Mouse (Mus musculus) ovary, postnatal 14 days (tissue): Measurements from ENCODE around the gene Als2cr12.
"Not testable (repeated sequence)": the region's sequence is repeated elsewhere in the genome, so short reads cannot be mapped to it uniquely, and the experiment has no call there.

Experiments used
- DNase-seq: peaks from one replicate; pipeline ENCODE4 v3.0.0; 2022; ENCODE audit warnings: low spot score

Gene Als2cr12

DNA sequence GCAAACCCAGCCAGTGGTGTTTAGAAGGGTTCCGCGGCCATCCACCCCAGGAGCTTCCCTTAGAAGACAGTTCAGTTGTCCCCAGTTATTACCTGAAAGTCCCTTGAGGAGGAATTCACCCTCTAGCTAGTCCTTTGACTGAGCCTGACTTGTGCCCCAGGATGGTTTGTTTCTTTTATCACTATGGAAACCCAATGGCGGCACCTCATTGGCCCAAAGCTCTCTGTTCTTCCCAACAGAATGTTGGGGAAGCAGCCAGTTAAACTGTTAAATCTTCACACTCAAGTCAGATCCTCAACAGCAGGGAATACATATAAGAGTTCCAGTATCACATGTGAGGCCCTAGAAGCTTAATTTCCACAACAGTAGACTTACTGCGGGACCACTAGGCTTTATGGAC is at the start of gene Als2cr12:
Gene Als2cr12, minus strand, starts transcription at position 180 of the 400 bp plus-strand sequence.
- not testable (repeated sequence) for DNase-seq

DNA sequence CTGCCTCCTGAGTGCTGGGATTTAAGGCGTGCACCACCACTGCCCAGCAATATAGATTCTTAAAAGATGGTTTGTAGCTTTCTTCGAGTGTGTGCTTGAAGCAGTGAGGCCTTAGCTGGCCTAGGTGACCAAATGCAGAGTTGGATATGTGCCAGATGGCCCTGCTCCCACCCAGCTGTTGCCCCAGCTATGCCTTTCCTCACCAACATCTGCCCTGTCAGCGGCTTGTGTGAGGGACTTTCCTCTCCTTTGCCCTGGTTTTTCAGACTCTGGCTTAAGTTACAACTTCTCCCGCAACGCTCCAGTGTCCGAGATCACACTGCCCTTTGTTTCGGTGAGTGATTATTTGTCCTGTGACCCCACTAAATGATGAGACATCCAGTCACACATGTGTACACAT is 48.9 kb upstream of the Als2cr12 start:
- DNase-seq, result no peak

DNA sequence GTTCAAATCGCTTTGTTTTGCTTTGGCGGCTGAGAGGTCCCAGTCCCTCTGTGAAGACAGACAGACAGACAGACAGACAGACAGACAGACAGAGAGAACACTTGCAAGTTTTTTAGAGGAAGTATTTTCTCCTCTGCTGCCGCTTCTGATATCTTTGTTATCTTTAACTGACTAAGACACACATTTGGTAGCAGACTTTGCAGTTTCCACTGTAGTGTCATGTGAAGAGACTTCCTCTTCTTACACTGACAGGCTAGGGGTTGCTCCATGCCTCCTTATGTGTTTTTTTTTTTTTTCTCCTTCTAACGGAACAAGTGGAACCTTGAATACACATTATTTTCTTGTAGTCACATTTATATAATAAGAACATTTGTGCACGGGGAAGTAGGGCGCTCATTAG is 47.5 kb upstream of the Als2cr12 start:
- no peak for DNase-seq

DNA sequence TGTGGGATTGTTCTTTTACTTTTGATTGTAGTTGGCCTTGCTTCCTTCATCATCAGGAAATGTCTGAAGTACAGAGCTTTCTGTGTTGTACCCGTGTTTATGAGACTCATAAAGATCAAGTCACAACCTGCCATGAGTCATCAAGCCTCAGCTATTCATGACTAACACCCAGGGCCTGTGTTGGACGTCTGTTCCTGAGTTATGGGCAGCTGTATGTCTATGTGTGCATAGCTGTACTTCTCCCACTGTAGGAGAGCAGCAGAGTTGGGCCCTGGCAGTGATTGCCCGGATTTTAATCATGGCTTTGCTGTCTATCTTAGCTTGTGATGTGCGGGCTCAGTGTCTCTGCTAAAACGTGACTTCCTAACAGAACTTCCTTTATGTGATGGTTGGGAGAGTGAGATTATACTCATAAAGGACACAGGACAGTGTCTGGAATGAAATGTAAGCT is 46.8 kb upstream of the Als2cr12 start:
- DNase-seq, result no peak

- DNase-seq, result no peak
Measured at GRCm38 (mm10) chr1:58739529-58739928, 43.7 kb upstream of the Als2cr12 start.

DNA sequence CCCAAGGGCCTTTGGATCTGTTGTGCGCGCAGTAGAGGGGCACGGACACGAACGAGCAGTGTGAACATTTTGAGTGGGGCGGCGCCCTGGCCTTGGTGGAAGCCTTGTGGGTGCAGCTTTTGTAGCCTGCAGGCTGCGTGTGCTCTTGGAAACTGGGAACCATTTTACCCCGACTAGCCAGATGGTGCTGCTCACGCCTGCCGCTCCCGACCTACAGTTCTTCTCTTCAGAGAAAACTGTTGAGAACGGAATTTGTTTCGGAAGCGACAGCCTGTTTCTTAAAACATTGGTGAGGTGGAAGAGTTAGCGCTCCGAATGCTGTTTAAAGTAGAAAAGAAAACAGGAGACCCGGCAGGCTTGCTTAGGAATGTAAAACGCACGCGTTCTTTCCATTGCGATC is 41.2 kb upstream of the Als2cr12 start:
- no peak for DNase-seq

GRCm38 (mm10) chr1:58735962-58736361 is 40.2 kb upstream of the Als2cr12 start:
- DNase-seq, result no peak

DNA sequence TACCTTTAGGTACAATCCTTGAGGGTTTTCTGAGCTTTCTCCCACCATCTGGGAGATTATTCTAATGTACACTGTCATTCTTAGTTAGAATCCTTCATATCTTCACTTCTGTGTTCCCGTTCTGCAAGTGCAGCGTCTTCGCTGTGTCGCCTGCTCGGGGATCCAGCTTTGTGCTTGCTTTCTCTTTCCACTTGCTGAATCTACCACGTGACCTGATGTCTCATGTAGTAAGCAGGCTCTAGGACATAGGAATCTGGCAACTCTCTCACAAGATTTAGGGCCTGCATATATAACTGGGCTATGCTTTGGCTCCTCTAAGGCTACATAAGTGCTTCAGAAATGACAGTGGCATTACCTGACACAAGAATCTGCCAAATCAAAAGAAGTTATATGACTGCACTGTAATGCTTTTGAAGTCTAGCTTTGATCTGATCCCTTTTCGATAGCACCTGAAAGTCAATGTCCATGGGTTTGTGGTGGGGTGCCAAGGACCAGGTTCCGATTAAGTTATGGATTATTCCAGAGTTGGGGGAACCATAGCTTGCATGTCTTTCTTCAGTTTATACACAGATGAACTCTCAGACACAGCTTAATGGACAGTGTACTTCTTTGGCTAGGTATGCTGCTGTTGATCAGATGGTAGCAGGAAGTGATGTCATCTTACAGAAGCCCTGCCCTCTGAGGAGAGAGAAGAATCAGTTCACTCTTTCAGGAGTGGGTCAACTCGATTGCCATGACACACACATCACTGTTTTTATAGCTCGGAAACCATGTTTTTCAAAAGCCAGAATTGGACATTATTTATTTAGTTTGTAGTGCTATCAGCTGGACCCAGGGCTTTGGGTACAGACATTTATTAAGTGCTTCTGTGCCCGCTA is 38.5 kb upstream of the Als2cr12 start:
- DNase-seq, result no peak

- DNase-seq, result no peak
Measured at GRCm38 (mm10) chr1:58733636-58734035, 37.8 kb upstream of the Als2cr12 start.

- no peak for DNase-seq
Measured at GRCm38 (mm10) chr1:58728590-58728868, 32.7 kb upstream of the Als2cr12 start.

DNA sequence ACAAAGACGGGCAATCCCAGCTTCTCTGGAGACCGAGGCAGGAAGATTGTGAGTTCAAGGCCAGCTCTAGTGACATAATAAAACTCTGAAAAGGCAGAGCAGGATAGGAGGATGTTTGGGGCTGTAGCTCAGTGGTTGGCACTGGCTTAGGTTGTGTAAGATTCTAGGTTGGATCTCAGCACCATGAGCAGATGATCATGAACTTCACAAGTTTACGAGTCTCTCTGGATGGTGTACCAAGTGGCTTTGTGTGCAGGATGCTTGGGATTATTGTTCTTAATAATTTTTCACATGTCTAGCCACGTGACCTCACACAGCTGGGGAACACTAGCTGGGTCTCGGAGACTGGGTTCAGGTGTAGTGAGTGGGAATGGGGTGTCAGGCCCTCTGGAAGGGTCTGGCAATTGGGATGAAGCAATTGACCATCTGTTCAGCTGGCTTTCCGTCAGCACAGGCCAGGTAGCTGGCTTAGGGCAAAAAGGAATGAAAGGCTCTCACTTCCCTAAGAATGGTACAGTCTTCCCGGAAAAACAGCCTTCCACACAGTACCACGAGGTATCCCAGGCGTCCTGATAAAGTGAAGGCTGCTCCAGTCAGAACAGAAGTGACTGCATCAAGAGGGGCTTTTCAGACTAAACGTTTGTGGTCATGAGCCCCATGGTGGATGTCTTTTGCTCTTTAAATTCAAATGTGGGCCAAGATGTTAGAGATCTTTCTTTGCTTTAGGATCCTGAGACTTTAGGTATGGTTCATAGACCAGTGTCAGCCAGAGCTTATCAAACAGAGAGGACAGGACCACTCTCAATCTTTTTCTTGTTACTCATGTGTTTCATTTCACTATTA is 32.2 kb upstream of the Als2cr12 start:
- DNase-seq, result no peak

DNA sequence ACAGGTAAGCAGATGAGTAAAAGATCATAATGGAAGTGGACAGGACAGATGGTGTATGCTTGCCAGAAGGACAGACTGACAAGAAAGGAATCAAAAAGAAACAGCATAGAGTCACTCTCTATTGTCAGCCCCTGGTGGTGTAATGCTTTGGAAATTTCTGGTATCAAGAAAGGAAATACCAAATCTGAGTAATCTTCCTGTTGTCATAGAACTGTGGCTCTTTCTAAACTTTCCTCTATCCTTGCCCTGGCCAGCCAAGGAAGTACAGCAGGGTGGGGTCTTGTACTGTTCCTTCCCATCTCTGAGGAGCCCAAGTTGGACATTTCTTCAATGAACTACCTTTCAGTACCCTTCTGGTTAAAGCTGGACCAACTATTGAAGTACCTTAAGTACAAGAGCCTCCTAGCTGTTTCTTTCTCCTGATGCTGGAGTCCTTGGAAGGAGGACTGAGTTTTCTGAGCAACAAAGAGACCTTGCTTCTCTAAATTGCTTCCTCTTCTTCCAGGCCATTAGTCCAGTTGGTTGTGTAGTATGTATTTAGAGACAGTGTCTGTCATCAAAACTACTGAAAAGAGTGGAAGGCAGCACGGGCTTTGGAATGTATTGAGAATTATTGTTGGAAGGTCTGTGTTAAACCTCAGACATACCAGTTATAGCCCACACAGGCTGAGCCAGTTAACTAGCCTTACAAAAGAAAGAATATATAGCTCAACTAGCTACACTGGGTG is 31.4 kb upstream of the Als2cr12 start:
- no peak for DNase-seq

GRCm38 (mm10) chr1:58725767-58726166 is 30.0 kb upstream of the Als2cr12 start:
- no peak for DNase-seq

DNA sequence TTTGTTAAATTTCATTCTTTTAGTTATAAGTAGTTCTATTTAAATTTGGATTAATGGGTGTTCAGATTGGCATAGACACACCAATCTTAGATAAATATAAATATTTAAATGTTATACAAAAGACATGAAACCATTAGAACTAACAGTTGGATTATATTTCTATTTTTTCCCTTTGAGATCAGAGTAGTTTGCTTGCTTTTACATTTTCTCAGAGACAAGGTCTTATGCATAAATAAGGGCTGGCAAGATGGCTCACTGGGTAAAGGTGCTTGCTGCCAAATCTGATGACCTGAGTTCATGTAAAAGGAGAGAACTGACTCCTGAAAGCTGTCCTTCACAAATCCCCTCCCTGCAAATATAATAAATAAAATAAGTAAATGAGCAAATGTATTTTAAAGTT is 29.3 kb upstream of the Als2cr12 start:
- DNase-seq, result no peak

DNA sequence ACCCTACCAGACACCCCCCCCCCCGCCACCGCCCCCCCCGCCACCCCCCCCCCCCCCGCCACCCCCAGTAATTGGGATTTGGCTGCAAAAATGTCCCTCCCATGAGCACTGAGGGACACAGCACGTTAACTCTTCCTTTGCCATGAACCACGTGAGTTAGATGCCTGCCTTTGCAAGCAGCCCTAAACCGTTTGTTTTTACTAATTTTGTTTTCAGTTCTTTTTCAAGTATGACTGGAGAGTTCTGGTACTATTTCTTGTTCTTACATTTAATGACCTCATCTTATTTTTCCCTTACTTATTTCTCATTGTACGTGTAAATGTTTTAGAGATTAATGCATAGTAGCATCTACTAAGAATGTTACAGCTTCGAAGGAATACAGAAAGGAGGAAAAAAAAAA is 28.7 kb upstream of the Als2cr12 start:
- DNase-seq, result no peak

GRCm38 (mm10) chr1:58723809-58724405 is 28.1 kb upstream of the Als2cr12 start:
- no peak for DNase-seq

- DNase-seq, result no peak
Measured at GRCm38 (mm10) chr1:58723062-58723808, 27.4 kb upstream of the Als2cr12 start.

DNA sequence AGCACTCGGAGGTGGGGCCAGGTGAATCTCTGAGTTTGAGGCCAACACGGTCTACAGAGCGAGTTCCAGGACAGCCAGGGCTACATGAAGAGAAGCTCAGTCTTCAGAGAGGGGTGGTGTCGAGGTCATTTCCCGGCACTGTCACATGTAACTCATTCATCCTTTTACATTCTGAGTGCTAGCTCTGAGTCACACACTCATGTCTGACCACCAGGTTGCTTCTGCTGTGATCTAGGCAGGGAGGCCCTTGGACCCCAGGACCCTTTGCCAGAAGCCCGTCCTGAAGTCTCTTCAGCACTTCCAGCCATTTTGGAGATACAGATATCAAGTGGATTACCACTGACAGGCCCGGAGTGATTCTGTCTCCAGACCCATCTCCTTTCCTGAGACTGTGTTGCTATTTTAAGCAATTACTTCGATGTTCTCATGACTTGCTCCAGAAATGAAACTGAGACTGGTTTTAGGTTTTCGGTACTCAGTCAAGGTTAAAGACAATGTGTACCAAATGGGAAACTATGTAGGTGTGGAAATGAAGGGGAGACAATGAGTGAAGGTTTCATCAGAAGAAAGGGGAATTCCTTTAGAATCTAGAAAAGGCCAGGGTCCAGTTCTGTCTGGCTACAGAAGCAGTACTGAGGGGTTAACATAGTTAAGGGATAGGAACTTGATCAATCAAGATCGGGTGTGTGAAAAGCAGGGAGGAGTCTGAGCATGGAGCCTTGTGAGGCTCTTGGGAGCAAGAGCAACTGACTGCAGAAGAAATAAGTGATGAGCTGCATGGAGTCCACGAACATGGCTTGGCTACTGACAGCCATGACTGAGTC is 26.5 kb upstream of the Als2cr12 start:
- no peak for DNase-seq

DNA sequence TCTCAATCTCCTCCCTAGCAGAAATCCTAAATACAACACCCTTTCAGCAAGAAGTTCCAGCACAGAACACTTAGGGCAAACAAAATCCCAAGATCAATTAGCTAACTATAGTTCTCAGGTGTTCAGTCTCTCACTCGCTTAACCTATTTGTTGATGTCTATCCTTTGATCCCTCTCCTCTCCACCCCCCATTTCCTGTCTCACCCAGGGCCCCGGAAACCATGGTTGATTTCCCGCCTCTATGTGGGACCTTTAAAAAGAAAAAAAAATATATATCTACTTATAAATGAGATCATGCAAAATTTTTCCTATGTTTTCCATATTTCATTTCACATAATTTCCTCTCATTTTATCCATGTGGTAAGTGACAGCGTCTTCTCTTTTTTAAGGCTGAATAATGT is 25.2 kb upstream of the Als2cr12 start:
- DNase-seq, result no peak

- no peak for DNase-seq
Measured at GRCm38 (mm10) chr1:58720090-58720489, 24.3 kb upstream of the Als2cr12 start.
